Mouse (Mus musculus) erythroblast, embryonic 14.5 days (primary cell): ENCODE results near the gene Il3.

Source experiments
- GATA1 ChIP-seq: IDR thresholded peaks from 2 replicates; pipeline ENCODE4 v1.6.1; 2012; ENCODE audit warnings: low read length, inconsistent platforms, mixed read lengths
- TAL1 ChIP-seq: IDR thresholded peaks from 3 replicates; pipeline ENCODE4 v1.6.1; 2012; ENCODE audit warnings: low read length, inconsistent platforms, mixed read lengths

DNA sequence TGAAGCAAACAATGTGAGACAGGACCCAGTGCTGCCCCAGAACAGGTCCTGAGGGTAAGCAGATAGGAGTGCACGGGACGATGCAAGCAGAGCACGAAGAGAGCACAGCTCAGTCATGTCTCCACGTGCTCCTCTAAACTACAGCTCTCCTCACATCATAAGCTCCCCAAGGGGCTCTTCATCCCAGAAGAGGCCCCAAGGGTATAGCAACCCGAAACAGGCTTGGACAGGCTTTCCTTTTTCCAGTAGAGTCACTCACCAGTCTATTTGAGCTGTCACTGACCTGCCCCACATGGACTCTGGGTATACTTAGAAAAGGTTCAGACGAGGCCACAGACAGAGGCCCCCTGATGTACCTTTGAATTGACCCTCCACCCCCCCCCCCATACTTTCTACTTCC, 22.6 kb downstream of the Il3 start:
- TF ChIP-seq GATA1 (no peak), TAL1 (no peak)
